Mouse (Mus musculus): ENCODE data around the gene Emp2. TPM values are rescaled to one million over a fixed set of nuclear protein-coding genes. Genes with fewer than 3 reads are reported as not detected.

Gene Emp2
- polyA plus RNA-seq (2014; fragmentation: Nextera tagmentation; extraction: Ambion mirVana): 17.6 and 19.5 TPM in 2 replicates

GRCm38 (mm10) chr16:10313646-10314088, at the start of gene Emp2:
Gene Emp2, minus strand, starts transcription at chr16:10313968.
- H3K4me2 ChIP-seq (replicated peaks): peak within 1 kb of the TSS; percentile 87
- no peaks in the 10 kb centered on the region for H3K36me3 ChIP-seq (replicated peaks; ENCODE audit: control insufficient read depth, insufficient read depth)
- no peak for DNase-seq (ENCODE audit: low spot score)
- H3K27ac ChIP-seq: no peak within 1 kb of the TSS
- H3K9ac ChIP-seq: peak within 1 kb of the TSS; percentile 51; the same call in 1 of the 2 replicates
- ATAC-seq (ENCODE audit: low FRiP score): peak; percentile 77; the same call in 1 of the 2 replicates
- H3K9me3 ChIP-seq (ENCODE audit: control insufficient read depth, low read length): no peaks in the 10 kb centered on the region
- peak within 1 kb of the TSS; percentile 40 for H3K4me3 ChIP-seq (replicated peaks; ENCODE audit: low read length)
- H3K4me1 ChIP-seq (replicated peaks; ENCODE audit: control insufficient read depth, insufficient read depth, low read length): peaks cover 8% of the 10 kb centered on the region; the same call in 1 of the 2 replicates
- peaks cover 18% of the 10 kb centered on the region for H3K27me3 ChIP-seq (ENCODE audit: control insufficient read depth, insufficient read depth, low read length)
- WGBS: under 1% methylated on average over 39 of the region's 40 CpGs

GRCm38 (mm10) chr16:10363061-10363460, 49.3 kb upstream of the Emp2 start:
- no peak for DNase-seq (ENCODE audit: low spot score)
- H3K4me1 ChIP-seq (replicated peaks; ENCODE audit: control insufficient read depth, insufficient read depth, low read length): peaks cover 4% of the 10 kb centered on the region; the same call in 1 of the 2 replicates
- WGBS: 80% methylated on average over 1 of the region's 1 CpGs
- no peak overlapping the region for H3K4me2 ChIP-seq (replicated peaks)
- H3K27ac ChIP-seq: no peak overlapping the region
- no peak for ATAC-seq (ENCODE audit: low FRiP score)
- H3K36me3 ChIP-seq (replicated peaks; ENCODE audit: control insufficient read depth, insufficient read depth): no peaks in the 10 kb centered on the region
- H3K9me3 ChIP-seq (ENCODE audit: control insufficient read depth, low read length): no peaks in the 10 kb centered on the region
- H3K27me3 ChIP-seq (ENCODE audit: control insufficient read depth, insufficient read depth, low read length): no peaks in the 10 kb centered on the region
- H3K9ac ChIP-seq: no peak overlapping the region
- no peak overlapping the region for H3K4me3 ChIP-seq (replicated peaks; ENCODE audit: low read length)

GRCm38 (mm10) chr16:10359241-10359640, 45.5 kb upstream of the Emp2 start:
- no peak for ATAC-seq (ENCODE audit: low FRiP score)
- Histone ChIP-seq H3K27me3 (ENCODE audit: control insufficient read depth, insufficient read depth, low read length) (no peaks in the 10 kb centered on the region), H3K9me3 (ENCODE audit: control insufficient read depth, low read length) (no peaks in the 10 kb centered on the region)

GRCm38 (mm10) chr16:10358010-10358934, 44.5 kb upstream of the Emp2 start:
- ATAC-seq (ENCODE audit: low FRiP score) (peak; percentile 87), DNase-seq (ENCODE audit: low spot score) (peak; percentile 71)
- H3K4me2 ChIP-seq (replicated peaks): peak overlapping the region; percentile 54
- 16% methylated on average over 30 of the region's 30 CpGs for WGBS
- H3K9ac ChIP-seq: peak overlapping the region; percentile 56
- no peaks in the 10 kb centered on the region for H3K36me3 ChIP-seq (replicated peaks; ENCODE audit: control insufficient read depth, insufficient read depth)
- H3K27me3 ChIP-seq (ENCODE audit: control insufficient read depth, insufficient read depth, low read length): no peaks in the 10 kb centered on the region
- peak overlapping the region; percentile 9; the same call in 1 of the 2 replicates for H3K27ac ChIP-seq
- no peaks in the 10 kb centered on the region for H3K9me3 ChIP-seq (ENCODE audit: control insufficient read depth, low read length)
- peaks cover 5% of the 10 kb centered on the region; the same call in 1 of the 2 replicates for H3K4me1 ChIP-seq (replicated peaks; ENCODE audit: control insufficient read depth, insufficient read depth, low read length)
- H3K4me3 ChIP-seq (replicated peaks; ENCODE audit: low read length): peak overlapping the region; percentile 25

More at GRCm38 (mm10) chr16:10359241-10359640, 45.5 kb upstream of the Emp2 start:
- H3K9ac ChIP-seq: no peak overlapping the region
- H3K4me2 ChIP-seq (replicated peaks): no peak overlapping the region
- H3K4me3 ChIP-seq (replicated peaks; ENCODE audit: low read length): no peak overlapping the region
- DNase-seq (ENCODE audit: low spot score): no peak
- WGBS: 88% methylated on average over 6 of the region's 6 CpGs
- H3K4me1 ChIP-seq (replicated peaks; ENCODE audit: control insufficient read depth, insufficient read depth, low read length): peaks cover 5% of the 10 kb centered on the region; the same call in 1 of the 2 replicates
- H3K36me3 ChIP-seq (replicated peaks; ENCODE audit: control insufficient read depth, insufficient read depth): no peaks in the 10 kb centered on the region
- no peak overlapping the region for H3K27ac ChIP-seq

GRCm38 (mm10) chr16:10355004-10355403, 41.2 kb upstream of the Emp2 start:
- Histone ChIP-seq H3K4me1 (replicated peaks; ENCODE audit: control insufficient read depth, insufficient read depth, low read length) (peaks cover 5% of the 10 kb centered on the region; the same call in 1 of the 2 replicates), H3K9ac (no peak overlapping the region), H3K36me3 (replicated peaks; ENCODE audit: control insufficient read depth, insufficient read depth) (no peaks in the 10 kb centered on the region), H3K4me3 (replicated peaks; ENCODE audit: low read length) (no peak overlapping the region), H3K9me3 (ENCODE audit: control insufficient read depth, low read length) (no peaks in the 10 kb centered on the region), H3K27me3 (ENCODE audit: control insufficient read depth, insufficient read depth, low read length) (no peaks in the 10 kb centered on the region), H3K4me2 (replicated peaks) (no peak overlapping the region), H3K27ac (no peak overlapping the region)
- ATAC-seq (ENCODE audit: low FRiP score) (no peak), DNase-seq (ENCODE audit: low spot score) (peak; percentile 46)

GRCm38 (mm10) chr16:10351050-10351636, 37.4 kb upstream of the Emp2 start:
- WGBS: 65% methylated on average over 9 of the region's 9 CpGs
- Histone ChIP-seq H3K4me1 (replicated peaks; ENCODE audit: control insufficient read depth, insufficient read depth, low read length) (no peaks in the 10 kb centered on the region), H3K4me3 (replicated peaks; ENCODE audit: low read length) (no peak overlapping the region), H3K27ac (no peak overlapping the region), H3K9me3 (ENCODE audit: control insufficient read depth, low read length) (no peaks in the 10 kb centered on the region), H3K27me3 (ENCODE audit: control insufficient read depth, insufficient read depth, low read length) (no peaks in the 10 kb centered on the region), H3K4me2 (replicated peaks) (no peak overlapping the region), H3K36me3 (replicated peaks; ENCODE audit: control insufficient read depth, insufficient read depth) (no peaks in the 10 kb centered on the region), H3K9ac (no peak overlapping the region)
- DNase-seq (ENCODE audit: low spot score): no peak
- ATAC-seq (ENCODE audit: low FRiP score): no peak

- H3K9ac ChIP-seq: no peak overlapping the region
- ATAC-seq (ENCODE audit: low FRiP score) (no peak), DNase-seq (ENCODE audit: low spot score) (no peak)
- no peak overlapping the region for H3K4me3 ChIP-seq (replicated peaks; ENCODE audit: low read length)
- H3K36me3 ChIP-seq (replicated peaks; ENCODE audit: control insufficient read depth, insufficient read depth): no peaks in the 10 kb centered on the region
- H3K27ac ChIP-seq: no peak overlapping the region
- 82% methylated on average over 10 of the region's 10 CpGs for WGBS
- H3K9me3 ChIP-seq (ENCODE audit: control insufficient read depth, low read length): no peaks in the 10 kb centered on the region
- H3K4me2 ChIP-seq (replicated peaks): no peak overlapping the region
- no peaks in the 10 kb centered on the region for H3K4me1 ChIP-seq (replicated peaks; ENCODE audit: control insufficient read depth, insufficient read depth, low read length)
- no peaks in the 10 kb centered on the region for H3K27me3 ChIP-seq (ENCODE audit: control insufficient read depth, insufficient read depth, low read length)
These were observed 36.1 kb upstream of the Emp2 start for GRCm38 (mm10) chr16:10349876-10350275.

GRCm38 (mm10) chr16:10349436-10349835, 35.7 kb upstream of the Emp2 start:
- Histone ChIP-seq H3K27ac (no peak overlapping the region), H3K36me3 (replicated peaks; ENCODE audit: control insufficient read depth, insufficient read depth) (no peaks in the 10 kb centered on the region), H3K4me3 (replicated peaks; ENCODE audit: low read length) (no peak overlapping the region), H3K27me3 (ENCODE audit: control insufficient read depth, insufficient read depth, low read length) (no peaks in the 10 kb centered on the region), H3K4me2 (replicated peaks) (no peak overlapping the region), H3K4me1 (replicated peaks; ENCODE audit: control insufficient read depth, insufficient read depth, low read length) (no peaks in the 10 kb centered on the region), H3K9ac (no peak overlapping the region), H3K9me3 (ENCODE audit: control insufficient read depth, low read length) (no peaks in the 10 kb centered on the region)
- WGBS: 66% methylated on average over 5 of the region's 5 CpGs
- no peak for DNase-seq (ENCODE audit: low spot score)
- ATAC-seq (ENCODE audit: low FRiP score): no peak

GRCm38 (mm10) chr16:10347551-10347950, 33.8 kb upstream of the Emp2 start:
- H3K4me1 ChIP-seq (replicated peaks; ENCODE audit: control insufficient read depth, insufficient read depth, low read length): no peaks in the 10 kb centered on the region
- ATAC-seq (ENCODE audit: low FRiP score) (peak; percentile 27; the same call in 1 of the 2 replicates), DNase-seq (ENCODE audit: low spot score) (no peak)
- H3K4me3 ChIP-seq (replicated peaks; ENCODE audit: low read length): no peak overlapping the region
- H3K9ac ChIP-seq: no peak overlapping the region
- H3K27me3 ChIP-seq (ENCODE audit: control insufficient read depth, insufficient read depth, low read length): no peaks in the 10 kb centered on the region
- H3K4me2 ChIP-seq (replicated peaks): no peak overlapping the region
- H3K9me3 ChIP-seq (ENCODE audit: control insufficient read depth, low read length): no peaks in the 10 kb centered on the region
- H3K27ac ChIP-seq: no peak overlapping the region
- H3K36me3 ChIP-seq (replicated peaks; ENCODE audit: control insufficient read depth, insufficient read depth): no peaks in the 10 kb centered on the region
- 88% methylated on average over 7 of the region's 7 CpGs for WGBS
